Mouse (Mus musculus): Measurements from ENCODE around the gene Csmd2.

Csmd2 gene

GRCm38 (mm10) chr4:127987784-127988455, at the start of gene Csmd2:
TSS of gene Csmd2 (plus strand) at chr4:127987857.
- DNase-seq, result peak; percentile 63

- no peak for DNase-seq
Measured at GRCm38 (mm10) chr4:127947696-127948095, 40.0 kb upstream of the Csmd2 start.

- DNase-seq, result no peak
Measured at GRCm38 (mm10) chr4:127953006-127953710, 34.5 kb upstream of the Csmd2 start.

GRCm38 (mm10) chr4:127969101-127969500, 18.6 kb upstream of the Csmd2 start:
- no peak for DNase-seq

GRCm38 (mm10) chr4:127970018-127970421, 17.6 kb upstream of the Csmd2 start:
- DNase-seq, result no peak

- DNase-seq, result no peak
Measured at GRCm38 (mm10) chr4:127970901-127971868, 16.5 kb upstream of the Csmd2 start, which contains the start of gene CK137956. TSS of gene CK137956 (minus strand) at chr4:127970951.

GRCm38 (mm10) chr4:127972976-127973375, 14.7 kb upstream of the Csmd2 start:
- DNase-seq, result no peak

GRCm38 (mm10) chr4:127981125-127981524, 6.5 kb upstream of the Csmd2 start:
- DNase-seq, result no peak

GRCm38 (mm10) chr4:127984426-127984825, 3.2 kb upstream of the Csmd2 start:
- no peak for DNase-seq

- peak; percentile 82 for DNase-seq
Measured at GRCm38 (mm10) chr4:127985874-127986273, 1.8 kb upstream of the Csmd2 start.

- peak; percentile 40 for DNase-seq
Measured at GRCm38 (mm10) chr4:127986491-127987075, 1.1 kb upstream of the Csmd2 start.

GRCm38 (mm10) chr4:127987270-127987669, 387 bp upstream of the Csmd2 start:
- DNase-seq, result peak; percentile 25

GRCm38 (mm10) chr4:127988526-127989180, 996 bp downstream of the Csmd2 start:
- DNase-seq, result no peak

GRCm38 (mm10) chr4:127989347-127989995, 1.8 kb downstream of the Csmd2 start:
- peak; percentile 46 for DNase-seq

- DNase-seq, result no peak
Measured at GRCm38 (mm10) chr4:127999281-127999680, 11.6 kb downstream of the Csmd2 start.

- DNase-seq, result peak; percentile 58
Measured at GRCm38 (mm10) chr4:128002638-128003101, 15.0 kb downstream of the Csmd2 start.

- DNase-seq, result no peak
Measured at GRCm38 (mm10) chr4:128004797-128005452, 17.3 kb downstream of the Csmd2 start.

GRCm38 (mm10) chr4:128019465-128019864, 31.8 kb downstream of the Csmd2 start:
- DNase-seq, result peak; percentile 50

GRCm38 (mm10) chr4:128028294-128028693, 40.6 kb downstream of the Csmd2 start:
- DNase-seq, result no peak

GRCm38 (mm10) chr4:128041901-128042300, 54.2 kb downstream of the Csmd2 start:
- no peak for DNase-seq

GRCm38 (mm10) chr4:128042626-128043025, 55.0 kb downstream of the Csmd2 start:
- no peak for DNase-seq
